Mouse (Mus musculus) forebrain, embryonic 16.5 days (tissue): ENCODE data around the gene Map3k15. TPM values are rescaled to one million over a fixed set of nuclear protein-coding genes. Genes with fewer than 3 reads are reported as not detected.
A peak's percentile ranks its signal among the peaks of the same experiment; 100 is the strongest.

ENCODE experiments used
- ATAC-seq: fragments of 200-750 bp; cut with Nextera tagmentation; 2 replicates; pipeline ENCODE4 v1.8.0; 2017; ENCODE audit warnings: mild to moderate bottlenecking, moderate library complexity
- H3K27ac ChIP-seq: fragments of 300-500 bp; sonication (generic); 2 replicates; pipeline ENCODE4 v1.5.1; 2014; ENCODE audit warnings: low read length, control low read depth
- H3K27me3 ChIP-seq: fragments of 300-500 bp; sonication (generic); replicated peaks from 2 replicates; pipeline ENCODE4 v1.6.1; 2014; ENCODE audit warnings: low read length; ENCODE audit not compliant: control insufficient read depth, insufficient read depth
- H3K36me3 ChIP-seq: fragments of 300-500 bp; sonication (generic); 2 replicates; pipeline ENCODE4 v1.6.1; 2014; ENCODE audit not compliant: control insufficient read depth, insufficient read depth
- H3K4me1 ChIP-seq: fragments of 300-500 bp; sonication (generic); replicated peaks from 2 replicates; pipeline ENCODE4 v1.6.1; 2014; ENCODE audit warnings: low read length; ENCODE audit not compliant: control insufficient read depth, insufficient read depth
- H3K4me2 ChIP-seq: fragments of 300-500 bp; sonication (generic); 2 replicates; pipeline ENCODE4 v1.6.1; 2014; ENCODE audit warnings: mild to moderate bottlenecking, low read length, control low read depth
- H3K4me3 ChIP-seq: fragments of 300-500 bp; sonication (generic); replicated peaks from 2 replicates; pipeline ENCODE4 v1.5.1; 2014; ENCODE audit warnings: mild to moderate bottlenecking, low read length, control low read depth
- H3K9ac ChIP-seq: fragments of 300-500 bp; sonication (generic); replicated peaks from 2 replicates; pipeline ENCODE4 v1.6.1; 2014; ENCODE audit warnings: low read depth, low read length, control low read depth
- H3K9me3 ChIP-seq: fragments of 300-500 bp; sonication (generic); 2 replicates; pipeline ENCODE4 v1.6.1; 2016; ENCODE audit warnings: low read length; ENCODE audit not compliant: control insufficient read depth
- WGBS: fragments of 180-500 bp; shearing (Covaris S2); extraction: QIAGEN DNeasy Blood & Tissue Kit; methylation state at CpG from one replicate; pipeline ENCODE4 v1.1.7; 2014; 5-methylcytosine and 5-hydroxymethylcytosine counted together
- polyA plus RNA-seq: library from polyadenylated mRNA; unstranded; fragments of >200 nt; fragmentation: Nextera tagmentation; extraction: Ambion mirVana; gene quantifications from 2 replicates; pipeline ENCODE4 v1.2.1, GENCODE M21; 2015

The Map3k15 gene
- polyA plus RNA-seq, 1 experiment from 2014 or later: 0.37 TPM

- no peak for ATAC-seq
- Histone ChIP-seq H3K4me3 (no peak overlapping the region), H3K9ac (no peak overlapping the region), H3K27me3 (no peaks in the 10 kb centered on the region), H3K4me2 (no peak overlapping the region), H3K4me1 (no peaks in the 10 kb centered on the region), H3K9me3 (no peaks in the 10 kb centered on the region), H3K27ac (no peak overlapping the region), H3K36me3 (no peaks in the 10 kb centered on the region)
- WGBS: 82% methylated on average over 3 of the region's 3 CpGs
Measured at GRCm38 (mm10) chrX:160148859-160149258, 160.6 kb downstream of the Map3k15 start.

- H3K27me3 ChIP-seq: no peaks in the 10 kb centered on the region
- no peaks in the 10 kb centered on the region for H3K9me3 ChIP-seq
- no peaks in the 10 kb centered on the region for H3K4me1 ChIP-seq
- no peak for ATAC-seq
- no peaks in the 10 kb centered on the region for H3K36me3 ChIP-seq
- no peak overlapping the region for H3K4me2 ChIP-seq
- no peak overlapping the region for H3K4me3 ChIP-seq
- no peak overlapping the region for H3K9ac ChIP-seq
- WGBS: 55% methylated on average over 4 of the region's 4 CpGs
- H3K27ac ChIP-seq: no peak overlapping the region
Measured at GRCm38 (mm10) chrX:160153147-160153815, 165.0 kb downstream of the Map3k15 start.

- no peaks in the 10 kb centered on the region for H3K9me3 ChIP-seq
- no peaks in the 10 kb centered on the region for H3K4me1 ChIP-seq
- no peak overlapping the region for H3K9ac ChIP-seq
- H3K4me3 ChIP-seq: no peak overlapping the region
- H3K36me3 ChIP-seq: no peaks in the 10 kb centered on the region
- 98% methylated on average over 3 of the region's 3 CpGs for WGBS
- H3K27me3 ChIP-seq: no peaks in the 10 kb centered on the region
- no peak for ATAC-seq
- H3K27ac ChIP-seq: no peak overlapping the region
- no peak overlapping the region for H3K4me2 ChIP-seq
Measured at GRCm38 (mm10) chrX:160164259-160164658, 176.0 kb downstream of the Map3k15 start.

GRCm38 (mm10) chrX:160166246-160166985 lies 178.2 kb downstream of the Map3k15 start:
- Histone ChIP-seq H3K27ac (no peak overlapping the region), H3K9ac (no peak overlapping the region), H3K9me3 (no peaks in the 10 kb centered on the region), H3K4me1 (no peaks in the 10 kb centered on the region), H3K36me3 (no peaks in the 10 kb centered on the region), H3K27me3 (no peaks in the 10 kb centered on the region), H3K4me2 (no peak overlapping the region), H3K4me3 (no peak overlapping the region)
- 17% methylated on average over 6 of the region's 6 CpGs for WGBS
- no peak for ATAC-seq

GRCm38 (mm10) chrX:160170150-160170549 lies 181.9 kb downstream of the Map3k15 start:
- WGBS: 9% methylated on average over 2 of the region's 3 CpGs
- H3K4me3 ChIP-seq: no peak overlapping the region
- no peaks in the 10 kb centered on the region for H3K4me1 ChIP-seq
- no peaks in the 10 kb centered on the region for H3K36me3 ChIP-seq
- H3K27me3 ChIP-seq: no peaks in the 10 kb centered on the region
- H3K27ac ChIP-seq: no peak overlapping the region
- H3K9ac ChIP-seq: no peak overlapping the region
- H3K9me3 ChIP-seq: no peaks in the 10 kb centered on the region
- 0 out of 2 replicates have a peak, but pooled peaks have one; percentile 20 for ATAC-seq
- H3K4me2 ChIP-seq: no peak overlapping the region

Other genes starting within 250 kb of the Map3k15 start
- gene Pdha1, start 150.0 kb downstream of the Map3k15 start, polyA plus RNA-seq: 124 and 126 TPM in 2 replicates